ENCODE assay signal across 29 mouse cellular contexts in the genomic region with DNA sequence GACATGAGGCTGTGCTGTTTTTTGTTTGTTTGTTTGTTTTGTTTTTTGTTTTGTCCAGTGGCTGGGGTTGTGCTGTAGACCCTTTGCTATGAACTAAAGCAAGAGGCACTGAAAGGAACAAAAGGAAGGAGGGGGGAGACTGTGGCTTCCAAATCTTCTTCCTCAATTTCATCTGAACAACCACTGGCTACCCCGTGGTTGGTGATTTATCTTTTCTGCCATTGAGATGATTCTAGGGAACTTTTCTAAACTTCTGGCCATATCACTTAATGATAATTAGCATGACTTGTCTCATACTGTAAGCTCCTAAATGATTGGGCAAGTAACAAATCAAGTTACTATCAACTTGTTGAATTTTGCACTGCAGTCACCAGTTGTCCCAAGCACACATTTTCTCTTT.
DNase-seq lines count a peak whose midpoint lies in the region; ATAC-seq lines count a peak whose summit lies in the region.
"Had no signal": no experiment of that assay in that cellular context is flagged by ENCODE, and none has a peak within 500 bp of the region (broad histone marks: within the 10 kb centered on the region; RNA-seq: fewer than 3 reads in every experiment).

No protein-coding gene starts in this region.

- WGBS in hindbrain, embryonic 12.5 days = 69% methylated on average over 1 of the region's 1 CpGs

- no peaks in the 10 kb centered on the region for H3K36me3 ChIP-seq in hindbrain, embryonic 12.5 days
- H3K36me3 ChIP-seq: embryonic facial prominence, embryonic 10.5 days; embryonic facial prominence, embryonic 13.5 days; forebrain, embryonic 12.5 days; forebrain, embryonic 15.5 days; hindbrain, embryonic 10.5 days had no signal

- H3K4me3 ChIP-seq in hindbrain, embryonic 12.5 days = no peak overlapping the region
- H3K4me3 ChIP-seq: embryonic facial prominence, embryonic 10.5 days; embryonic facial prominence, embryonic 13.5 days; erythroblast, embryonic 14.5 days; forebrain, embryonic 12.5 days; forebrain, embryonic 15.5 days; hindbrain, embryonic 10.5 days had no signal

- H3K27me3 ChIP-seq in hindbrain, embryonic 12.5 days = peaks cover 5% of the 10 kb centered on the region; the same call in 1 of the 2 replicates
- H3K27me3 ChIP-seq: CH12.LX; forebrain, embryonic 15.5 days had no signal

- no peaks in the 10 kb centered on the region for H3K4me1 ChIP-seq in hindbrain, embryonic 12.5 days
- H3K4me1 ChIP-seq: embryonic facial prominence, embryonic 10.5 days; embryonic facial prominence, embryonic 13.5 days; forebrain, embryonic 12.5 days; forebrain, embryonic 15.5 days; hindbrain, embryonic 10.5 days had no signal

- no peaks in the 10 kb centered on the region for H3K9me3 ChIP-seq in hindbrain, embryonic 12.5 days (replicated peaks)
- H3K9me3 ChIP-seq: embryonic facial prominence, embryonic 10.5 days; embryonic facial prominence, embryonic 13.5 days; forebrain, embryonic 12.5 days; forebrain, embryonic 15.5 days; hindbrain, embryonic 10.5 days had no signal

- H3K27ac ChIP-seq in hindbrain, embryonic 12.5 days = no peak overlapping the region
- H3K27ac ChIP-seq: embryonic facial prominence, embryonic 10.5 days; embryonic facial prominence, embryonic 13.5 days; forebrain, embryonic 12.5 days; forebrain, embryonic 15.5 days; hindbrain, embryonic 10.5 days; hindbrain, embryonic 14.5 days; hindbrain, postnatal 0 days had no signal

- no peak overlapping the region for H3K9ac ChIP-seq in hindbrain, embryonic 12.5 days
- H3K9ac ChIP-seq: embryonic facial prominence, embryonic 13.5 days; forebrain, embryonic 12.5 days; forebrain, embryonic 15.5 days; hindbrain, embryonic 14.5 days had no signal

- DNase-seq in 416B (ENCODE audit: low read depth) (peak; percentile 47), MEL-GATA-1-ER (ENCODE audit: extremely low read depth, low read depth) (peak; percentile 68)
- no peak for DNase-seq in kidney, adult 18-20 months
- no peak for DNase-seq in kidney, postnatal 36 days
- DNase-seq: adrenal gland, adult 2 months; adrenal gland, postnatal 14 days; B cell, adult 2 months; cerebellum, adult 11 months; cerebellum, adult 2 months; cerebellum, adult 9-11 months; cerebellum, postnatal 25 days; embryo, embryonic 11 days; gastrocnemius, postnatal 10 days; gastrocnemius, postnatal 36 days; heart, adult 11 months had no signal

- H3K4me2 ChIP-seq in hindbrain, embryonic 12.5 days (replicated peaks) = no peak overlapping the region
- H3K4me2 ChIP-seq: embryonic facial prominence, embryonic 13.5 days; forebrain, embryonic 12.5 days; forebrain, embryonic 15.5 days; heart, embryonic 11.5 days; hindbrain, embryonic 14.5 days had no signal

- peak; percentile 66 to 75; a peak in 3 of 4 replicates for ATAC-seq in hematopoietic stem cell, adult 5-6 weeks (replicated peaks in 1 of 2; ENCODE audit: insufficient read depth in 1 of 2, low FRiP score in 2 of 2, low TSS enrichment in 1 of 2, low read depth in 1 of 2, poor library complexity in 2 of 2, severe bottlenecking in 2 of 2)
- ATAC-seq in hindbrain, embryonic 12.5 days (ENCODE audit: low FRiP score) = no peak
- ATAC-seq: forebrain, embryonic 15.5 days; hindbrain, postnatal 0 days; inflammation-experienced regulatory T-cells, adult 6 months; intestine, embryonic 16.5 days had no signal

Comparison
In these comparisons a context has a peak if more than half of its experiments do, and no peak if none do; other contexts are left out.
1. DNase-seq: peak in 416B (single experiment) and MEL-GATA-1-ER (single experiment); none in kidney, adult 18-20 months (single experiment) and kidney, postnatal 36 days (0 of 2).